Mouse (Mus musculus): ENCODE results near the gene Gulp1. TPM values are rescaled to one million over a fixed set of nuclear protein-coding genes. Genes with fewer than 3 reads are reported as not detected.

The Gulp1 gene
- polyA plus RNA-seq, 1 experiment from 2014 or later: 9.8 TPM

DNA sequence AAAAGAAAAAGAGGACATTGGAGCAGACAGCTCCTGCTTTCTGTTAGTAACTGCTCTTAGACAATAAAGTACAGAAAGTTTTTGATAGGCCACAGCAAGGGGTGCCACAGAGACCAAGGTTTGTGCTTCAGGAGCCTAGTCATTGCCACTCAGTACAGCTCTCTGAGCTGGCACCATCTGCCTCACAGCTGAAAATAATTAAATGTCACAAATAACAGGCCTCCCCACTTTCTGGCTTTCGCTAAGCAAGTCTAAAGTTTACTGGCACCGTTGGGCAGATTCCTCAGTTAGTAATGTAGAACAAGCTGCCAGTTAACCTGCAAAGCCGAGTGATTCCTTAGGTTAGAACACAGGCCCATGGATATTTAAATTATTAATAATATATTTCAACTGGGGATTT lies 127.7 kb downstream of the Gulp1 start:
- Histone ChIP-seq H3K9ac (replicated peaks; ENCODE audit: low read length) (no peak overlapping the region), H3K27me3 (ENCODE audit: control insufficient read depth, insufficient read depth, low read length) (no peaks in the 10 kb centered on the region), H3K36me3 (ENCODE audit: control insufficient read depth, insufficient read depth, low read length) (no peaks in the 10 kb centered on the region), H3K27ac (replicated peaks; ENCODE audit: low read depth, low read length) (no peak overlapping the region), H3K4me2 (ENCODE audit: low read length) (no peak overlapping the region), H3K4me3 (replicated peaks; ENCODE audit: low read depth, low read length) (no peak overlapping the region), H3K4me1 (ENCODE audit: control insufficient read depth, insufficient read depth, low read length) (no peaks in the 10 kb centered on the region), H3K9me3 (ENCODE audit: control insufficient read depth, low read length) (no peaks in the 10 kb centered on the region)
- no peak for ATAC-seq (ENCODE audit: low FRiP score, low TSS enrichment)
- 88% methylated on average over 3 of the region's 3 CpGs for WGBS
- DNase-seq: no peak

DNA sequence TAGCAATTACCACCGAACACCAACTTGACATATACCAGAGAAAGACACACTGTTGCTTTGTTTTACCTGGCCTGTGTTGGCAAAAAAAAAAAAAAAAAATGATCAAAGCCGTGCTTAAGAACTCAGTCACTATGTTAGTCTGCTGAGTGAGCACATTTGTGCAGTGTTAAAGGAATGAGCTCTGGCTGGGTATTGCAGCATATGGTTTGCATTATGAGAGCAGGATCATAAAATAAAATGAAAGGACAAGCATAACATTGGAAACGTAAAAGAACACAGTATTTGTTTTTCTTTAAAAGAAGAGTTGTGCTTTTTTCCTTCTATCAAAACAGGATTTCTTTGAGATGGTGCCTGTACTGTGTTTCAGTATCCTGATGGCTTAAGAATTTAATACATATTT lies 128.1 kb downstream of the Gulp1 start:
- DNase-seq (no peak), ATAC-seq (ENCODE audit: low FRiP score, low TSS enrichment) (no peak)
- H3K4me1 ChIP-seq (ENCODE audit: control insufficient read depth, insufficient read depth, low read length): no peaks in the 10 kb centered on the region
- no peak overlapping the region for H3K4me3 ChIP-seq (replicated peaks; ENCODE audit: low read depth, low read length)
- whole genome bisulfite sequencing: 82% methylated on average over 3 of the region's 3 CpGs
- no peak overlapping the region for H3K4me2 ChIP-seq (ENCODE audit: low read length)
- no peak overlapping the region for H3K27ac ChIP-seq (replicated peaks; ENCODE audit: low read depth, low read length)
- H3K36me3 ChIP-seq (ENCODE audit: control insufficient read depth, insufficient read depth, low read length): no peaks in the 10 kb centered on the region
- no peaks in the 10 kb centered on the region for H3K27me3 ChIP-seq (ENCODE audit: control insufficient read depth, insufficient read depth, low read length)
- H3K9me3 ChIP-seq (ENCODE audit: control insufficient read depth, low read length): no peaks in the 10 kb centered on the region
- no peak overlapping the region for H3K9ac ChIP-seq (replicated peaks; ENCODE audit: low read length)

DNA sequence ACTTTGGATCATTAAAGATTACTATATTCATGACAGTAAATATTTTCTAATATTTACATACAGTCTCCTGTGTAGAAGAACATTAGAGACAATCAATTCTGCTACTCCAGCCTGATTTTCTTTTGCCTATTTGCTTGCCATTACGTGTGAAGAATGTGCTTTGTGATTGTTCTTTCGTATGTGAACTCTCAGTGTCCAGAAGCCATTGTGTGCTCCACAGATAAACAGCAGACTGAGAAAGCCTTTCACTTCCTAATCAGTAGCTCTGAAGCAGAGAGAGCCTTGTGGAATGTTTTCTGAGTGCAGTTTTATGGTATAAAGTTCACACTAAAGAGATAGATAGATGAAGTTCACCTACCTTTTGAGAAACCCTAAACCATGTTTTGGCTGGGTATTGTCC lies 131.2 kb downstream of the Gulp1 start:
- Histone ChIP-seq H3K9ac (replicated peaks; ENCODE audit: low read length) (no peak overlapping the region), H3K27me3 (ENCODE audit: control insufficient read depth, insufficient read depth, low read length) (no peaks in the 10 kb centered on the region), H3K36me3 (ENCODE audit: control insufficient read depth, insufficient read depth, low read length) (no peaks in the 10 kb centered on the region), H3K9me3 (ENCODE audit: control insufficient read depth, low read length) (no peaks in the 10 kb centered on the region), H3K4me3 (replicated peaks; ENCODE audit: low read depth, low read length) (no peak overlapping the region), H3K4me1 (ENCODE audit: control insufficient read depth, insufficient read depth, low read length) (no peaks in the 10 kb centered on the region), H3K27ac (replicated peaks; ENCODE audit: low read depth, low read length) (no peak overlapping the region), H3K4me2 (ENCODE audit: low read length) (no peak overlapping the region)
- DNase-seq: peak; percentile 2
- WGBS: 11% methylated on average over 2 of the region's 2 CpGs
- ATAC-seq (ENCODE audit: low FRiP score, low TSS enrichment): no peak

DNA sequence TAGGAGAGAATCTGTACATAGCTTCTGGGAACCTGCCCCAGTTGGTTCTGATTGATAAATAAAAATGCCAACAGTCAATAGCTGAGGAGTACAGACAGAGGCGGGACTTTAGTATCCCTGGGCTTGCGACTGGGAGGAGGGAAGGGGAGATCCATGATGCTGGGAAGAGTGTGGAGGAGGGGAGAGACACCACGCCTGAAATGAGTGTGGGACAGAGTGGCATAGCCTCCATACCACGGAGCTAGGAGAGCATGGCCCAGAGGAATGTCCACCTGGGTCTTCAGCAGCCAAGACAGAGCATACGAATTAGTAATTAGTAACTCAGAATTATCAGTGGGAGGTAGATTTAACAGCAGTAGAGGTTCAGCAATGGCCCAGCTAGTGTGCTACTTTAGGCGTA lies 132.4 kb downstream of the Gulp1 start:
- ATAC-seq (ENCODE audit: low FRiP score, low TSS enrichment): no peak
- Histone ChIP-seq H3K4me3 (replicated peaks; ENCODE audit: low read depth, low read length) (no peak overlapping the region), H3K27ac (replicated peaks; ENCODE audit: low read depth, low read length) (no peak overlapping the region), H3K4me2 (ENCODE audit: low read length) (no peak overlapping the region), H3K27me3 (ENCODE audit: control insufficient read depth, insufficient read depth, low read length) (no peaks in the 10 kb centered on the region), H3K4me1 (ENCODE audit: control insufficient read depth, insufficient read depth, low read length) (no peaks in the 10 kb centered on the region), H3K9me3 (ENCODE audit: control insufficient read depth, low read length) (no peaks in the 10 kb centered on the region), H3K36me3 (ENCODE audit: control insufficient read depth, insufficient read depth, low read length) (no peaks in the 10 kb centered on the region), H3K9ac (replicated peaks; ENCODE audit: low read length) (no peak overlapping the region)
- WGBS: 70% methylated on average over 6 of the region's 6 CpGs
- DNase-seq: no peak

DNA sequence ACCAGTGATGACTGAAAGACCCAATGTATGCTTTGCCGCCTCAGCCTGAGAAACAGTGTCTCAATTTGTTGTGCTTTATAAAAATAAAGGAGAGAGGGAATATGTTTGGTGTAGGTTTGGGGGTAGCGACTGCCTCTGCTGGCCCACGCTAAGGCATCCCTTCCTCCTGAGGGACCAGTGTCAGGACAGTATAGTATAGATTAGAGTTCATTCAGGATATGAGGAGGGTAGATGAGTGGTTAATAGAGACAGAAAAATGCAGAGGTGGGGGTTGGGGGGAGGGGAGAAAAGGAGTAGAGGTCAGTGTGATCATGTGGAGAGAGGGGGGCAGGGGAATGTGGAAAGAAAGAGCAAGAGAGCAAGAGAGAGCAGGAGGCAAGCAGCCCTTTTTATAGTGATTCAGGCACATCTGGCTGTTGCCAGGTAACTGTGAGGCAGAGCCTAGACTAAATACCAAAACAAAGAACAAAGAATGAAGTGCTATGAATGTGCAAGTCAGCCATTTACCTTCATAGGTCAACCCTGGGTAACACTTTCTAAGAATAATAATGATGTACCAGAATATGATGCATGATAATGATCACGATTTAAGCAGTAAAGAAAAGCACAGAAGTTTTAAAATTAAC lies 169.6 kb downstream of the Gulp1 start:
- DNase-seq: no peak
- WGBS: 63% methylated on average over 4 of the region's 4 CpGs
- no peak overlapping the region for H3K9ac ChIP-seq (replicated peaks; ENCODE audit: low read length)
- H3K36me3 ChIP-seq (ENCODE audit: control insufficient read depth, insufficient read depth, low read length): no peaks in the 10 kb centered on the region
- peak; percentile 17; the same call in 1 of the 2 replicates for ATAC-seq (ENCODE audit: low FRiP score, low TSS enrichment)
- no peak overlapping the region for H3K4me2 ChIP-seq (ENCODE audit: low read length)
- H3K27ac ChIP-seq (replicated peaks; ENCODE audit: low read depth, low read length): no peak overlapping the region
- no peak overlapping the region for H3K4me3 ChIP-seq (replicated peaks; ENCODE audit: low read depth, low read length)
- H3K9me3 ChIP-seq (ENCODE audit: control insufficient read depth, low read length): no peaks in the 10 kb centered on the region
- H3K27me3 ChIP-seq (ENCODE audit: control insufficient read depth, insufficient read depth, low read length): no peaks in the 10 kb centered on the region
- no peaks in the 10 kb centered on the region for H3K4me1 ChIP-seq (ENCODE audit: control insufficient read depth, insufficient read depth, low read length)

DNA sequence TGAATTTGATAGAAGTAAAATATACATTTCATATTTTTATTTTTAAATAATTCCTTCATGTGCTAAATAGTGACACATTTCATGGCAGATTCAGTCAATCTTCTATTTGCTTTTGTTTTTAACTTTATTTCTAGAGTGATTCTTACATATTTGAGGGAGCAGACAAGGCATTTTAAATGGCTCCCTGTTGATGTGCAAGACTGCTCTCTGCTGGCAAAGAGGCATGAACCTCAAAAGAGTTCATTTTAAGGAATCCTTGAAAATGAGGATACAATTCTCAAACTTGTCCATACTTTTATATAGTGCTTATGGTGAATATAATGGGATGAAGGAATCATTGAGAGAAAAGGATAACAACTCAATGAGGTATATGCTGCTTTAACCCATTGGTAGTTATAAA lies 189.9 kb downstream of the Gulp1 start:
- DNase-seq (peak; percentile 72), ATAC-seq (ENCODE audit: low FRiP score, low TSS enrichment) (no peak)
- H3K9me3 ChIP-seq (ENCODE audit: control insufficient read depth, low read length): no peaks in the 10 kb centered on the region
- H3K36me3 ChIP-seq (ENCODE audit: control insufficient read depth, insufficient read depth, low read length): no peaks in the 10 kb centered on the region
- no peak overlapping the region for H3K4me2 ChIP-seq (ENCODE audit: low read length)
- H3K4me1 ChIP-seq (ENCODE audit: control insufficient read depth, insufficient read depth, low read length): no peaks in the 10 kb centered on the region
- H3K27ac ChIP-seq (replicated peaks; ENCODE audit: low read depth, low read length): no peak overlapping the region
- no peaks in the 10 kb centered on the region for H3K27me3 ChIP-seq (ENCODE audit: control insufficient read depth, insufficient read depth, low read length)
- H3K4me3 ChIP-seq (replicated peaks; ENCODE audit: low read depth, low read length): no peak overlapping the region
- H3K9ac ChIP-seq (replicated peaks; ENCODE audit: low read length): no peak overlapping the region

DNA sequence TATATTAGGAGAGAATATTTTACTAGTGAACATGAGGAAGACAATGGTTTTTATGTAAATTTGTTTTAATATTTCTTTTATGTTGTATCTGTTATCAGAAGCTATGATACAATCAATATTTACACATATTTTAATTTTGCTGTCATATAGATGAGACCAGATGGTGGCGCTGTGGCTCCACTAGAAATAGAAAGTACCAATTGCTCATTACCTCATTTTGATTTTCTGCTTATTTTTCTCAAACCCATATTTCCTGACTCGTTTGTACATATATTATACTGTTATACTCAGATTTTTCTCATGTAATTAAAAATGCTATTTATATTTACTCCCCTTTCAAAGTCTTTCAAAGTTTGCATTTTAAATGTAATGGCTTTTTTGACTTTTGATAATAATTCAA lies 194.4 kb downstream of the Gulp1 start:
- Histone ChIP-seq H3K4me2 (ENCODE audit: low read length) (no peak overlapping the region), H3K9ac (replicated peaks; ENCODE audit: low read length) (no peak overlapping the region), H3K27ac (replicated peaks; ENCODE audit: low read depth, low read length) (no peak overlapping the region), H3K27me3 (ENCODE audit: control insufficient read depth, insufficient read depth, low read length) (no peaks in the 10 kb centered on the region), H3K36me3 (ENCODE audit: control insufficient read depth, insufficient read depth, low read length) (no peaks in the 10 kb centered on the region), H3K4me3 (replicated peaks; ENCODE audit: low read depth, low read length) (no peak overlapping the region), H3K4me1 (ENCODE audit: control insufficient read depth, insufficient read depth, low read length) (no peaks in the 10 kb centered on the region), H3K9me3 (ENCODE audit: control insufficient read depth, low read length) (no peaks in the 10 kb centered on the region)
- 15% methylated on average over 2 of the region's 2 CpGs for WGBS
- DNase-seq: peak; percentile 81
- ATAC-seq (ENCODE audit: low FRiP score, low TSS enrichment): no peak

DNA sequence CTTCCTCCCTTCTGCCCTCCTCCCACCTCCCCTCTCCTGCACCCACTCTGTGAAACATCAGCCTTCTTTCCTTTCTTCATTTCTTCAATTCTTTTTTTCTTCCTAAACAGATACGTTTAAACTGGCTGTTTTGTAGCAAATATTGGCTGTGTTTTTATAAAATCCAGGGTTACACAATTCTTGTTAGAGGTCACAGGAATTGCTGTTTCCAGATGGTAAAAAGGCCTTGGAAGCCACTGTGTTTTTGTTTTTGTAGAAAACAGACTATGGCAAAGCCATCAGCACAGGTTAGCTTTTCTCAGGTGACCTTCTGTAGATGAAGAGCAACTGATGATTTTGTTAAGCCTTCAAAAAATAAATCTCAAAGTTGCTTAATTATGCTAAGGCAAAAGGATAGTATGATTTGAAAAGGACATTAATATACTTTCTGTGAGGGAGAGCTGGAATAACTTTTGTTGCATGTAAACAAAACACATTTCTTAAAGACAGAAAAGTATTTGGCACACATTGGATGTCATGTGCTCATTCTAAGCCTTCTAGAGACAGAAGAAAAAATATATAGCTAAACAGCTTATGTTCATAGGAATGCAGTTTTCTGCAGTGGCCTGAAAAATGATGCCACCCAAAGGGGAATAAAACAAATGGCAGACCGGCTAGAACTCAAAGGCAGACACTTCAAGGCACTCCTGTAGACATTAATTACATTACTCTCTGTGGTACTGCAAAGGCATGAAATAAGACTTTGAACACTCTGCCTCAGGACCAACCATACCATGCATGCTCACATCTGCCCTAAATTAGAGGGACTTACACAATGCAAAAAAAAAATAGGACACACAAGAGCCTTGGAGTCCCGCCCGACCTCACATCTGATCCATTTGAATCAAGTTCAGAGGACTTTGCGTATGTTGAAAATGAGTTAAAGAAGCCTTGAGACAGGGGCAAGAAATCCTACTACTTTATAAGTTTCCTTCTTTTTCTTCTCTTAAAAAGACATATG lies 199.7 kb downstream of the Gulp1 start:
- no peak overlapping the region for H3K4me2 ChIP-seq (ENCODE audit: low read length)
- no peak for DNase-seq
- H3K9ac ChIP-seq (replicated peaks; ENCODE audit: low read length): no peak overlapping the region
- ATAC-seq (ENCODE audit: low FRiP score, low TSS enrichment): no peak
- WGBS: 86% methylated on average over 5 of the region's 5 CpGs
- no peaks in the 10 kb centered on the region for H3K36me3 ChIP-seq (ENCODE audit: control insufficient read depth, insufficient read depth, low read length)
- no peaks in the 10 kb centered on the region for H3K4me1 ChIP-seq (ENCODE audit: control insufficient read depth, insufficient read depth, low read length)
- no peaks in the 10 kb centered on the region for H3K9me3 ChIP-seq (ENCODE audit: control insufficient read depth, low read length)
- no peak overlapping the region for H3K27ac ChIP-seq (replicated peaks; ENCODE audit: low read depth, low read length)
- no peaks in the 10 kb centered on the region for H3K27me3 ChIP-seq (ENCODE audit: control insufficient read depth, insufficient read depth, low read length)
- no peak overlapping the region for H3K4me3 ChIP-seq (replicated peaks; ENCODE audit: low read depth, low read length)

DNA sequence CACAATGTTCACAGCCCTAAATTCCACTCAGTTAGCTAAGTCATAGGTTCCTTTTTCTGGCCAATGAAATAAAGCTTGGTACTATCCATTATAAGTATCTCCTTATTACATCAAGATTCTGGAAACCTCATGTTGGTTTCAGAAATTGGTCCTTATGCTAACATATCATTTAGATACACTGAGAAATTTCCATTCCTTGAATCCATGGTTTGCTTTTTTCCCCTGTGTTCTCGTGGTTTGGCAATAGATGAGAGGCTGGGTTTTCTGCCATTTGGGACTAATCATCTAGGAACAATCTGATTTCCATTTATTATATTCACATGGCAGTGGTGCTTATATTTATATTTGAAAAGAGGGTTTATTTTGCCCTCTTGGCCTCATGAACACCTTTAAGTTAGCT lies 226.9 kb downstream of the Gulp1 start:
- WGBS: 53% methylated on average over 1 of the region's 1 CpGs
- Histone ChIP-seq H3K9ac (replicated peaks; ENCODE audit: low read length) (no peak overlapping the region), H3K4me3 (replicated peaks; ENCODE audit: low read depth, low read length) (no peak overlapping the region), H3K9me3 (ENCODE audit: control insufficient read depth, low read length) (no peaks in the 10 kb centered on the region), H3K27me3 (ENCODE audit: control insufficient read depth, insufficient read depth, low read length) (no peaks in the 10 kb centered on the region), H3K4me1 (ENCODE audit: control insufficient read depth, insufficient read depth, low read length) (no peaks in the 10 kb centered on the region), H3K27ac (replicated peaks; ENCODE audit: low read depth, low read length) (no peak overlapping the region), H3K36me3 (ENCODE audit: control insufficient read depth, insufficient read depth, low read length) (no peaks in the 10 kb centered on the region), H3K4me2 (ENCODE audit: low read length) (no peak overlapping the region)
- no peak for DNase-seq
- ATAC-seq (ENCODE audit: low FRiP score, low TSS enrichment): no peak

Data from midbrain, embryonic 14.5 days (tissue).